Mouse (Mus musculus): ENCODE data around the gene Atp23.

- TF ChIP-seq CTCF (IDR thresholded peaks at IDR 0.05; ENCODE audit: low read depth), result no peak
- no peak for TF ChIP-seq EP300 (optimal IDR thresholded peaks at IDR 0.05)
Measured at GRCm38 (mm10) chr10:126828618-126829017, 72.5 kb downstream of the Atp23 start.
